Mouse (Mus musculus) megakaryocyte-erythroid progenitor cell, adult 5 weeks (primary cell): Measurements from ENCODE around the gene Xkr8. TPM values are rescaled to one million over a fixed set of nuclear protein-coding genes. Genes with fewer than 3 reads are reported as not detected.

Experiments
- polyA plus RNA-seq: library from polyadenylated mRNA; stranded (reverse); fragments of >175 nt; gene quantifications from 2 replicates; pipeline ENCODE4 v1.2.3, GENCODE M21; 2012

The Xkr8 gene
- 0.74 and 0.90 TPM in 2 replicates for polyA plus RNA-seq

DNA sequence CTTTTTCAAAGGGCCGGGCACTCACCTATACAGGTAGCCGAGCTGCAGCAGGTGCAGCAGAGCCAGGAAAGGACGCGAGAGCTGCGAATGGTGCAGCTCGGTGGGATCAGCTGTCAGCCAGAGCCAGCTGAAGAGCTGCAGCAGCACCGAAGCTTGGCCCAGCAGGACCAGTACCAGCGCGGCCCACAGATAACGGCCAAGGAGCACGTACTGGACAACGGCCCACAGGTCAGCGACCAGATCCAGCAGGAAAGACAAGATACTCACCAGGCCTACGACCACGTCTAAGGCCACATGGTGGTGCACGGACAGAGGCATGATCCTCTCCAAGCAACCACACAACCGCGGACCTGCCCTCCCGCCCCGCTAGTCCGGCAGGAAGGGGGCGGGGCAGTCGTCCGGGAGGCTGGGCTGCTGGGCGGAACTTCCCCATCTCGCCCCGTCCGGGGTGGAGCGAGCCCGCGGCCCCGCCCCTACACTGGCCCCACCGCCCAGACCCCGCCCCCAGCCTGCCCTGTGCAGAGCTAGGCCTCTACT, at the start of gene Xkr8:
Xkr8 (minus strand) TSS at position 399 of the 537 bp plus-strand sequence.

GRCm38 (mm10) chr4:132767914-132768876, 35.8 kb upstream of the Xkr8 start, which contains the start of gene Rpa2:
Gene Rpa2 (plus strand): TSS chr4:132768332.

DNA sequence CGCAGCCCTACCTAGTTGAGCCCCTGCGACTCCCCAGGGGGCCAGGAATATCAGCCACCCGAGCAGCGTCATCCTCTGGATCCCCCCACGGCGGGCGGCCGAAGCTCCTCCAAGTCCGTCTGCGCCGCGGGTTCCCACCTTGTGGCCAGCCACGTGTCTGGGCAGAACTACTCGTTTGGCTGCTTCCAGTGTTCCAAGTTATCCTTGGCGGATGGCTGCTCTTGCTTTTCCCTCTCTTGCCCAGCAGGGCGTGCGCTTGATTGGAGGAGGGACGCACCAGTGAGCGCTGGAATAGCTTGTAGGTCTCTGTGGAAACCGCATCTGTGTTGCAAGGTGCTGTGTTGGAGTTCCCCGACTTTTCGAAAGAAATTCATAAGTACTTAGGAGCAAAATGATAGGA, 24.6 kb upstream of the Xkr8 start, which contains the start of gene Smpdl3b:
Smpdl3b (minus strand) TSS at position 279 of the 400 bp plus-strand sequence.

Other genes with a start within 250 kb of the Xkr8 start
- 13.7 and 17.3 TPM in 2 replicates for gene Sesn2, start 222.0 kb downstream of the Xkr8 start, polyA plus RNA-seq
- 213 and 290 TPM in 2 replicates for gene Atpif1, start 198.9 kb downstream of the Xkr8 start, polyA plus RNA-seq
- 128 and 155 TPM in 2 replicates for gene Dnajc8, start 197.0 kb downstream of the Xkr8 start, polyA plus RNA-seq
- 0.54 and 0.65 TPM in 2 replicates for gene Ptafr, start 168.5 kb downstream of the Xkr8 start, polyA plus RNA-seq
- 2.6 and 4.1 TPM in 2 replicates for gene Eya3, start 93.6 kb downstream of the Xkr8 start, polyA plus RNA-seq
- 0.03 and 0.11 TPM in 2 replicates for gene Smpdl3b, start 24.7 kb upstream of the Xkr8 start, polyA plus RNA-seq
- 68.8 and 72.7 TPM in 2 replicates for gene Rpa2, start 35.8 kb upstream of the Xkr8 start, polyA plus RNA-seq
- gene Themis2, start 63.8 kb upstream of the Xkr8 start, polyA plus RNA-seq: 27.8 and 50.0 TPM in 2 replicates
- 48.2 and 54.9 TPM in 2 replicates for gene Ppp1r8, start 110.6 kb upstream of the Xkr8 start, polyA plus RNA-seq
- gene Stx12, start 152.0 kb upstream of the Xkr8 start, polyA plus RNA-seq: 5.6 and 6.6 TPM in 2 replicates
- 14.3 and 14.6 TPM in 2 replicates for gene Fam76a, start 190.0 kb upstream of the Xkr8 start, polyA plus RNA-seq
- gene Fgr, start 241.5 kb upstream of the Xkr8 start, polyA plus RNA-seq: 2.4 and 3.1 TPM in 2 replicates